Mouse (Mus musculus) thymus, adult 2 months (tissue): ENCODE measurements around the gene Mettl23.

Source experiments
- CTCF ChIP-seq: fragments of 200-500 bp; IDR thresholded peaks from 2 replicates; pipeline ENCODE4 v1.5.1; 2012; ENCODE audit warnings: mild to moderate bottlenecking, control low read depth, low read length, moderate library complexity, borderline replicate concordance; ENCODE audit not compliant: control insufficient read depth, poor library complexity, insufficient read depth; ENCODE audit errors: extremely low read depth
- POLR2A ChIP-seq: fragments of 200-500 bp; IDR thresholded peaks from 2 replicates; pipeline ENCODE4 v1.6.1; 2012; ENCODE audit warnings: mild to moderate bottlenecking, low read length, control low read depth, moderate library complexity; ENCODE audit not compliant: control insufficient read depth, poor library complexity, insufficient read depth; ENCODE audit errors: extremely low read depth

GRCm38 (mm10) chr11:116809520-116809919 lies 33.6 kb upstream of the Mettl23 start:
- TF ChIP-seq CTCF (no peak), POLR2A (no peak)
